Mouse (Mus musculus) cerebellum, adult 2 months (tissue): ENCODE results near the gene Pik3ap1. TPM values are rescaled to one million over a fixed set of nuclear protein-coding genes. Genes with fewer than 3 reads are reported as not detected.

Source experiments
- DNase-seq, 2 experiments: peaks; one replicate each; pipeline ENCODE4 v3.0.0; 2021
- H3K27ac ChIP-seq: fragments of 200-500 bp; 2 replicates; pipeline ENCODE4 v1.5.1; 2012; ENCODE audit warnings: low read length, control low read depth, inconsistent platforms; ENCODE audit not compliant: insufficient read depth
- H3K27me3 ChIP-seq: fragments of 200-500 bp; 2 replicates; pipeline ENCODE4 v1.6.1; 2012; ENCODE audit warnings: inconsistent platforms, mild to moderate bottlenecking, low read length, moderate library complexity; ENCODE audit not compliant: control insufficient read depth, insufficient read depth
- H3K4me1 ChIP-seq: fragments of 200-500 bp; 2 replicates; pipeline ENCODE4 v1.6.1; 2011; ENCODE audit warnings: low read length; ENCODE audit not compliant: control insufficient read depth, insufficient read depth
- H3K4me3 ChIP-seq: fragments of 200-500 bp; replicated peaks from 2 replicates; pipeline ENCODE3; 2011; ENCODE audit warnings: mild to moderate bottlenecking, low read depth, low read length, control low read depth; ENCODE audit not compliant: insufficient read depth
- CTCF ChIP-seq: fragments of 200-500 bp; IDR thresholded peaks from 2 replicates; pipeline ENCODE4 v1.5.1; 2011; ENCODE audit warnings: low read depth, mild to moderate bottlenecking, control low read depth, low read length, moderate library complexity, borderline replicate concordance; ENCODE audit not compliant: insufficient read depth
- POLR2A ChIP-seq: fragments of 200-500 bp; IDR thresholded peaks from 2 replicates; pipeline ENCODE4 v1.6.1; 2011; ENCODE audit warnings: low read length, control low read depth, borderline replicate concordance; ENCODE audit not compliant: insufficient read depth
- WGBS: fragments of 180-500 bp; shearing (Covaris S2); methylation state at CpG from one replicate; pipeline ENCODE4 v1.1.7; 2018; 5-methylcytosine and 5-hydroxymethylcytosine counted together
- polyA plus RNA-seq: library from polyadenylated mRNA; depleted of rRNA; stranded (reverse); fragments of >200 nt; gene quantifications from 2 replicates; pipeline ENCODE4 v1.2.3, GENCODE M21; 2012

Gene Pik3ap1
- polyA plus RNA-seq, 1 experiment: 0.70 TPM

DNA sequence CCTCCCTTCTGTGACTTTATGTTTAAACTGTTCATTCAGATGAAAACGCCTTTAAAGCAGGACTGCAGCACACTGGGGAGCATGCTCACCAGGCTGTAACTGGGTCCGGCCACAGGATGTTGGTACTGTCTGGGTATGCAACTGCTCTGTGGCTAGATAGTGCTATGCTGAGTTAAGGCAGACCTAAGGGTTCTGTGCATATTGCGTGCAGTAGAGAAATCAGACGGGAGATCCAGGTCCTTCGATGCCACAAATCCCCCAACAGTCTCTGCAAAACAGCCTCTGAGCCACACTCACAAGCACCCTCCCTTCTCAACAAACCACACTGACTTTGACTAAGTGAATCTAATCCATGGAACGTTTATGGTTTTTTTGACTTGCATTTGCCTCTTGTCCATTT, 46.5 kb downstream of the Pik3ap1 start:
- 80% methylated on average over 6 of the region's 6 CpGs for WGBS
- no peaks in the 10 kb centered on the region for H3K4me1 ChIP-seq
- no peak for DNase-seq
- H3K27ac ChIP-seq: no peak overlapping the region
- TF ChIP-seq POLR2A (no peak), CTCF (no peak)
- H3K27me3 ChIP-seq: no peaks in the 10 kb centered on the region
- H3K4me3 ChIP-seq: no peak overlapping the region

GRCm38 (mm10) chr19:41335721-41336120, 49.2 kb downstream of the Pik3ap1 start:
- 94% methylated on average over 3 of the region's 3 CpGs for WGBS
- Histone ChIP-seq H3K27ac (no peak overlapping the region), H3K4me3 (no peak overlapping the region), H3K4me1 (no peaks in the 10 kb centered on the region), H3K27me3 (no peaks in the 10 kb centered on the region)
- DNase-seq: no peak
- no peak for TF ChIP-seq CTCF
- no peak for TF ChIP-seq POLR2A

DNA sequence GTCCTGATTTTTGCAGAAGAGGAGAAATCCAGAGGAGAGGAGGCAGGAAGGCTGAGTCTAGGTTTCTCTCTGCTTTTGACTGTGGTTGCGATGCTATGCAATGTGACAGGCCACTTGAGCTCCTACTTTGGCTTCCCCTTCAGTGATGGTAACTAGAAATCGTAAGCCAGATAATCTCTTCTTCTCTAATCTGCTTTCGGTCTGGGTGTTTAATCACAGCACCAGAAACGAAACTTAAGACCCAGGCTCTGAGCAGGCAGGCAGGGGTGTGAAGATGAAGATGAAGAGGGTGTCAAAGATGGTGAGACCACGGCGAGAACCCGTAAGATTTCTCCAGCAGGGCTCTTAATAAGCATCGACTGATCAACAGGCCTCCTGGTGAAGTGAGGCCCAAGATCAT, 51.9 kb downstream of the Pik3ap1 start:
- Histone ChIP-seq H3K27me3 (no peaks in the 10 kb centered on the region), H3K4me3 (no peak overlapping the region), H3K4me1 (no peaks in the 10 kb centered on the region), H3K27ac (no peak overlapping the region)
- DNase-seq: no peak
- TF ChIP-seq CTCF (no peak), POLR2A (no peak)
- 91% methylated on average over 8 of the region's 8 CpGs for WGBS

DNA sequence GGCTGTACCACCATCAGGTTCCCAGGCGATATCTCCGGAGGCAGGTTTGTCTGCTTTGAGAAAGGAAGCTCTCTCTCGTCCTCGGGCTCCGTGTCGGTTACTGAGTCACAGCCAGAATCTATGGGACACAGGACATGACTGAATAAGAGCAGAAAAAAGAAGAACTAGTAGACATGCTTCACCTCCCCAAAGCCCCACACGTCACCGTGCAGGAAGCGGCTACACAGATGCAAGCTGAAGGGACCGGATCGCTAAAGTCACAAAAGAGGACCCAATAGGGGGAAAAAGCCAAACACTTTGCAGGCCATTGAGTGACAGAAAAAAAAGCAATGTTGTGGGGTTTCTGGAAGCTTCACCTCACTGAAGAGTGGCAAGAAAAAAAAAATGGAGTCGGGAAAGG, 52.7 kb downstream of the Pik3ap1 start:
- WGBS: 90% methylated on average over 12 of the region's 12 CpGs
- H3K4me3 ChIP-seq: no peak overlapping the region
- no peaks in the 10 kb centered on the region for H3K4me1 ChIP-seq
- DNase-seq: no peak
- TF ChIP-seq POLR2A: no peak
- no peaks in the 10 kb centered on the region for H3K27me3 ChIP-seq
- no peak overlapping the region for H3K27ac ChIP-seq

- DNase-seq: no peak
- no peak for TF ChIP-seq POLR2A
- no peak overlapping the region for H3K4me3 ChIP-seq
- WGBS: 49% methylated on average over 7 of the region's 7 CpGs
- no peak overlapping the region for H3K27ac ChIP-seq
- H3K4me1 ChIP-seq: no peaks in the 10 kb centered on the region
- H3K27me3 ChIP-seq: no peaks in the 10 kb centered on the region
Measured at GRCm38 (mm10) chr19:41330401-41330800, 54.5 kb downstream of the Pik3ap1 start.

GRCm38 (mm10) chr19:41329961-41330360, 54.9 kb downstream of the Pik3ap1 start:
- Histone ChIP-seq H3K4me3 (no peak overlapping the region), H3K4me1 (no peaks in the 10 kb centered on the region), H3K27me3 (no peaks in the 10 kb centered on the region), H3K27ac (no peak overlapping the region)
- WGBS: 97% methylated on average over 7 of the region's 7 CpGs
- no peak for DNase-seq
- TF ChIP-seq POLR2A (no peak), CTCF (no peak)

GRCm38 (mm10) chr19:41328743-41329142, 56.2 kb downstream of the Pik3ap1 start:
- no peak for TF ChIP-seq CTCF
- no peak for TF ChIP-seq POLR2A
- H3K27me3 ChIP-seq: no peaks in the 10 kb centered on the region
- H3K27ac ChIP-seq: no peak overlapping the region
- no peaks in the 10 kb centered on the region for H3K4me1 ChIP-seq
- no peak overlapping the region for H3K4me3 ChIP-seq
- DNase-seq: no peak
- 45% methylated on average over 9 of the region's 9 CpGs for WGBS

DNA sequence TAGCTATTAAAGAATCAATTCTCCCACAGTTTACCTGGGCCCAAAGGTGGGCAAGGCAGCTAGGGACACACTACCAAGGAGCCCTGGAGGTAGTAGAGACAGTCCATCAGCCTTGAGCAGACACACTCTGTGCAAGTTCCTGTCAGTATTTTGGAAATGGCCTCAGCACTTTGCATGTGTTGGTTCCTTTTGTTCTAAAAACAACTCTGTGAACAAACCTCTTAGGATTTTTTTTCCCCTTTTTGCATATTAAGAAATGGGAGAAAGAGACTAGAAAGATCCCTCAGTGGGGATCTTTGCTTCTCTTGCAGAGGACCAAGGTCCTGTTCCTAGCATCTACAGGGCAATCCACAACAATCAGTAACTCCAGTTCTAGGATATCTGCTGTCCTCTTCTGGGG, 61.1 kb downstream of the Pik3ap1 start:
- TF ChIP-seq POLR2A (no peak), CTCF (no peak)
- DNase-seq: no peak
- H3K4me1 ChIP-seq: no peaks in the 10 kb centered on the region
- no peak overlapping the region for H3K27ac ChIP-seq
- no peaks in the 10 kb centered on the region for H3K27me3 ChIP-seq
- no peak overlapping the region for H3K4me3 ChIP-seq

DNA sequence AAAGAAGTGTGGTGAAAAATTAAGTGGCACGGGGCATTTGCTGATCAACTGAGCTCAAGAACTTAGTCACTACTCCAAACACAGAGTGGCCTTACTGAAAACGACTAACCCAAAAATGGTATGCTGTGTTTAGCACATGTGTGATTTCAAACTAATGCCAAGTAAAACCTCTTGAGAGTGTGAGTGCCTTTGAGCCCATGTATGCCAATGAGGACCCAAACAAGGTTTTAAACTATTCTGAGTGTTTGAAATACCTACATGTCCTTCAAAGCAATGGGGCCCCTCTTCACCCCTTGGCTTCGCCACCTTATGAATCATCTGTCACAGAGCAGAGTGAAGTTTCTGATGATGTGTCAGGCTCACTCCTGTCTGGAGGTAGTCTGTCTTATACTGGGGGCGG, 61.8 kb downstream of the Pik3ap1 start:
- no peak for DNase-seq
- no peak overlapping the region for H3K27ac ChIP-seq

More for the DNA sequence above, 61.8 kb downstream of the Pik3ap1 start:
- Histone ChIP-seq H3K4me1 (no peaks in the 10 kb centered on the region), H3K27me3 (no peaks in the 10 kb centered on the region), H3K4me3 (no peak overlapping the region)
- WGBS: 88% methylated on average over 4 of the region's 4 CpGs
- TF ChIP-seq POLR2A (no peak), CTCF (no peak)
